Mouse (Mus musculus) liver, embryonic 13.5 days (tissue): Measurements from ENCODE around the gene Tbck. TPM values are rescaled to one million over a fixed set of nuclear protein-coding genes. Genes with fewer than 3 reads are reported as not detected.

ENCODE experiments used
- ATAC-seq: fragments of 200-750 bp; cut with Nextera tagmentation; 2 replicates; pipeline ENCODE4 v1.8.0; 2017; ENCODE audit warnings: low read depth, mild to moderate bottlenecking, moderate number of reproducible peaks, moderate library complexity
- DNase-seq: peaks from one replicate; pipeline ENCODE4 v3.0.0; 2022
- H3K27ac ChIP-seq: fragments of 300-500 bp; sonication (generic); 2 replicates; pipeline ENCODE4 v1.5.1; 2015; ENCODE audit warnings: moderate library complexity, mild to moderate bottlenecking, inconsistent platforms
- H3K27me3 ChIP-seq: fragments of 300-500 bp; sonication (generic); 2 replicates; pipeline ENCODE4 v1.6.1; 2015; ENCODE audit warnings: mild to moderate bottlenecking, inconsistent platforms
- H3K36me3 ChIP-seq: fragments of 300-500 bp; sonication (generic); 2 replicates; pipeline ENCODE4 v1.6.1; 2015; ENCODE audit warnings: mild to moderate bottlenecking, inconsistent platforms
- H3K4me1 ChIP-seq: fragments of 300-500 bp; sonication (generic); replicated peaks from 2 replicates; pipeline ENCODE4 v1.6.1; 2015; ENCODE audit warnings: inconsistent platforms
- H3K4me2 ChIP-seq: fragments of 300-500 bp; sonication (generic); 2 replicates; pipeline ENCODE4 v1.6.1; 2015; ENCODE audit warnings: inconsistent platforms, mild to moderate bottlenecking, moderate library complexity
- H3K4me3 ChIP-seq: fragments of 300-500 bp; sonication (generic); replicated peaks from 2 replicates; pipeline ENCODE4 v1.5.1; 2015; ENCODE audit warnings: mild to moderate bottlenecking, inconsistent platforms
- H3K9ac ChIP-seq: fragments of 300-500 bp; sonication (generic); 2 replicates; pipeline ENCODE4 v1.6.1; 2015; ENCODE audit warnings: mild to moderate bottlenecking, inconsistent platforms
- H3K9me3 ChIP-seq: fragments of 300-500 bp; sonication (generic); replicated peaks from 2 replicates; pipeline ENCODE4 v1.6.1; 2016; ENCODE audit warnings: inconsistent platforms
- whole genome bisulfite sequencing: fragments of 180-500 bp; shearing (Covaris S2); methylation state at CpG from one replicate; pipeline ENCODE4 v1.1.7; 2015; ENCODE audit not compliant: insufficient replicate concordance; 5-methylcytosine and 5-hydroxymethylcytosine counted together
- polyA plus RNA-seq: library from polyadenylated mRNA; unstranded; fragments of >200 nt; fragmentation: Nextera tagmentation; extraction: Ambion mirVana; gene quantifications from 2 replicates; pipeline ENCODE4 v1.2.1, GENCODE M21; 2015

The Tbck gene
- polyA plus RNA-seq, 1 experiment from 2014 or later = 4.8 TPM

GRCm38 (mm10) chr3:132807888-132808579 is 124.1 kb downstream of the Tbck start:
- Histone ChIP-seq H3K9ac (no peak overlapping the region), H3K4me2 (no peak overlapping the region), H3K36me3 (0 out of 2 replicates have a peak, but pooled peaks cover 2% of the 10 kb centered on the region), H3K27ac (no peak overlapping the region), H3K27me3 (no peaks in the 10 kb centered on the region), H3K9me3 (no peaks in the 10 kb centered on the region), H3K4me1 (peaks cover 5% of the 10 kb centered on the region), H3K4me3 (no peak overlapping the region)
- 53% methylated on average over 2 of the region's 2 CpGs for WGBS
- ATAC-seq (no peak), DNase-seq (no peak)

GRCm38 (mm10) chr3:132808951-132809350 is 125.0 kb downstream of the Tbck start:
- Histone ChIP-seq H3K9me3 (no peaks in the 10 kb centered on the region), H3K27me3 (no peaks in the 10 kb centered on the region), H3K27ac (no peak overlapping the region), H3K4me1 (peaks cover 14% of the 10 kb centered on the region), H3K4me3 (no peak overlapping the region), H3K36me3 (no peaks in the 10 kb centered on the region), H3K4me2 (no peak overlapping the region), H3K9ac (no peak overlapping the region)
- DNase-seq (no peak), ATAC-seq (no peak)
- 77% methylated on average over 3 of the region's 3 CpGs for WGBS

GRCm38 (mm10) chr3:132811791-132812190 is 127.8 kb downstream of the Tbck start:
- no peak for DNase-seq
- Histone ChIP-seq H3K9ac (no peak overlapping the region), H3K36me3 (no peaks in the 10 kb centered on the region), H3K9me3 (no peaks in the 10 kb centered on the region), H3K4me2 (no peak overlapping the region), H3K4me1 (peaks cover 38% of the 10 kb centered on the region), H3K27me3 (no peaks in the 10 kb centered on the region), H3K27ac (no peak overlapping the region), H3K4me3 (no peak overlapping the region)
- WGBS = 34% methylated on average over 5 of the region's 5 CpGs
- no peak for ATAC-seq

- Histone ChIP-seq H3K27ac (no peak overlapping the region), H3K4me3 (no peak overlapping the region), H3K9ac (no peak overlapping the region), H3K9me3 (no peaks in the 10 kb centered on the region), H3K4me1 (peaks cover 42% of the 10 kb centered on the region), H3K36me3 (no peaks in the 10 kb centered on the region), H3K4me2 (no peak overlapping the region), H3K27me3 (no peaks in the 10 kb centered on the region)
- 56% methylated on average over 5 of the region's 5 CpGs for WGBS
- ATAC-seq (no peak), DNase-seq (no peak)
Observed at GRCm38 (mm10) chr3:132812356-132812755, 128.4 kb downstream of the Tbck start.

GRCm38 (mm10) chr3:132813147-132813546 is 129.2 kb downstream of the Tbck start:
- DNase-seq (no peak), ATAC-seq (no peak)
- H3K4me2 ChIP-seq = no peak overlapping the region
- H3K4me1 ChIP-seq = peaks cover 46% of the 10 kb centered on the region
- no peaks in the 10 kb centered on the region for H3K27me3 ChIP-seq
- H3K4me3 ChIP-seq = no peak overlapping the region
- no peaks in the 10 kb centered on the region for H3K9me3 ChIP-seq
- no peak overlapping the region for H3K9ac ChIP-seq
- H3K27ac ChIP-seq = no peak overlapping the region
- 73% methylated on average over 3 of the region's 3 CpGs for WGBS
- H3K36me3 ChIP-seq = no peaks in the 10 kb centered on the region

- Histone ChIP-seq H3K4me1 (peaks cover 49% of the 10 kb centered on the region), H3K4me2 (peak overlapping the region; percentile 5; the same call in 1 of the 2 replicates), H3K27ac (no peak overlapping the region), H3K27me3 (no peaks in the 10 kb centered on the region), H3K36me3 (no peaks in the 10 kb centered on the region), H3K9me3 (no peaks in the 10 kb centered on the region), H3K4me3 (no peak overlapping the region), H3K9ac (no peak overlapping the region)
- peak; percentile 72 for ATAC-seq
- no peak for DNase-seq
- WGBS = 42% methylated on average over 9 of the region's 9 CpGs
Observed at GRCm38 (mm10) chr3:132813706-132814497, 130.0 kb downstream of the Tbck start.

- Histone ChIP-seq H3K4me1 (peaks cover 54% of the 10 kb centered on the region), H3K36me3 (no peaks in the 10 kb centered on the region), H3K27me3 (no peaks in the 10 kb centered on the region), H3K9ac (no peak overlapping the region), H3K27ac (peak overlapping the region; percentile 44; the same call in 1 of the 2 replicates), H3K9me3 (no peaks in the 10 kb centered on the region), H3K4me3 (no peak overlapping the region), H3K4me2 (no peak overlapping the region)
- ATAC-seq (peak; percentile 73), DNase-seq (no peak)
- WGBS = 59% methylated on average over 10 of the region's 10 CpGs
Observed at GRCm38 (mm10) chr3:132814791-132815496, 131.0 kb downstream of the Tbck start.

GRCm38 (mm10) chr3:132815497-132816326 is 131.8 kb downstream of the Tbck start:
- H3K4me3 ChIP-seq = no peak overlapping the region
- peaks cover 54% of the 10 kb centered on the region for H3K4me1 ChIP-seq
- no peak for ATAC-seq

GRCm38 (mm10) chr3:132819408-132819807 is 135.5 kb downstream of the Tbck start:
- Histone ChIP-seq H3K36me3 (no peaks in the 10 kb centered on the region), H3K9me3 (no peaks in the 10 kb centered on the region), H3K4me3 (no peak overlapping the region), H3K9ac (no peak overlapping the region), H3K4me2 (no peak overlapping the region), H3K27me3 (no peaks in the 10 kb centered on the region), H3K27ac (no peak overlapping the region), H3K4me1 (peaks cover 35% of the 10 kb centered on the region)
- WGBS = 24% methylated on average over 2 of the region's 2 CpGs
- peak; percentile 18 for DNase-seq
- peak; percentile 87 for ATAC-seq

More at GRCm38 (mm10) chr3:132815497-132816326, 131.8 kb downstream of the Tbck start:
- WGBS = 70% methylated on average over 4 of the region's 4 CpGs
- Histone ChIP-seq H3K9me3 (no peaks in the 10 kb centered on the region), H3K4me2 (no peak overlapping the region), H3K9ac (no peak overlapping the region), H3K36me3 (no peaks in the 10 kb centered on the region), H3K27me3 (no peaks in the 10 kb centered on the region), H3K27ac (peak overlapping the region; percentile 44; the same call in 1 of the 2 replicates)
- DNase-seq = no peak

GRCm38 (mm10) chr3:132831179-132831873 is 147.4 kb downstream of the Tbck start:
- Histone ChIP-seq H3K27me3 (no peaks in the 10 kb centered on the region), H3K4me1 (no peaks in the 10 kb centered on the region), H3K9ac (no peak overlapping the region), H3K4me3 (no peak overlapping the region), H3K36me3 (no peaks in the 10 kb centered on the region), H3K9me3 (no peaks in the 10 kb centered on the region), H3K4me2 (no peak overlapping the region), H3K27ac (no peak overlapping the region)
- ATAC-seq (no peak), DNase-seq (no peak)
- 81% methylated on average over 16 of the region's 16 CpGs for WGBS
